Mouse (Mus musculus) CD8-positive naive resting alpha-beta T cell, adult 57 days (primary cell): Measurements from ENCODE around the gene Glp1r. TPM values are rescaled to one million over a fixed set of nuclear protein-coding genes. Genes with fewer than 3 reads are reported as not detected.

ENCODE experiments used
- total RNA-seq: library from RNA; stranded (reverse); gene quantifications from one replicate; pipeline ENCODE4 v1.2.4, GENCODE M21; 2023

The Glp1r gene
- total RNA-seq: not detected

DNA sequence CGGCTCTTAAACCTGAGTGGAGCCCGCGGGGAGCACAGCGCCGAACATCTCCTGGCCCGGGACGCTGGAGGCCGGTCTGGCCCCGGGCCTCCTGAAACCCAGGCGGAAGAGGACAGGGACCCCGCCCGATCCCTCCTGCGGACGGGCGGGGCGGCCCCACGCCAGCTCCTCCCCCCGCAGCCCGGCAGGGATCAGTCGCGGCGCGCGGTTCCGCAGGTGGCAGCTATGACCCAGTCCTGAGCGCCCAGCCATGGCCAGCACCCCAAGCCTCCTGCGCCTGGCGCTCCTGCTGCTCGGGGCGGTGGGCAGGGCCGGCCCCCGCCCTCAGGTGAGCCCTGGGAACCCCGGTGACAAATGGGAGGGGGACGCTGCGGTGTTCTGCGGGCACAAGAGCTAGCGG, at the start of gene Glp1r:
TSS of gene Glp1r (plus strand) at position 191 of the 400 bp plus-strand sequence.

DNA sequence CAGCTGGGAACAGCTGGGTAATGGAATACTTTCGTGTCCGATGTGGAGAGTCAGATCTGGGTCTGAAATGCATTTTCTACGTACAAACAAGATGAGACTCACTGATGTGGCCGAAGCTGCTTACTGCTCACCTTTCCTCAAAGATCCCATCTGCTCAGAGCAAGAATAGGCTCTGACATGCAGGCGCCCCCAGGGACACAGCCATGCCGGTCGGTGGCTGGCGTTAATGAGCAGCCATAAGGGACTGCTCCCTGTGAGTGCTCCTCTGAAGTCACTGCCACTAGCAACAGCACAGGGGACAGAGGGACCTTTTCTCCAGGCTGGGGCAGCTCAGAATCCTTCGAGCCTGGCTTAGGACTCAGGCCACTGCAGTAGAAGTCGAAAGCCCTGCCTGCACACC, 52.7 kb downstream of the Glp1r start, which contains the start of gene Umodl1:
TSS of gene Umodl1 (plus strand) at position 301 of the 400 bp plus-strand sequence.

Other genes with a start within 250 kb of the Glp1r start
- gene Umodl1, start 52.8 kb downstream of the Glp1r start, total RNA-seq: not detected
- gene Abcg1, start 155.9 kb downstream of the Glp1r start, total RNA-seq: 126 TPM
- gene Tff3, start 227.8 kb downstream of the Glp1r start, total RNA-seq: not detected
- gene Tff2, start 242.5 kb downstream of the Glp1r start, total RNA-seq: 2.0 TPM